Mouse (Mus musculus) liver, postnatal 0 days (tissue): ENCODE results near the gene Zfp64.
A peak's percentile ranks its signal among the peaks of the same experiment; 100 is the strongest.

ENCODE experiments used
- CTCF ChIP-seq: sonication (generic); IDR thresholded peaks from 2 replicates; pipeline ENCODE4 v1.5.1; 2016; ENCODE audit warnings: antibody characterized with exemption, low read depth
- EP300 ChIP-seq: IDR thresholded peaks from 2 replicates; pipeline ENCODE4 v1.6.1; 2016; ENCODE audit warnings: antibody characterized with exemption, low read depth, mild to moderate bottlenecking

GRCm38 (mm10) chr2:168992642-168993420 is 37.4 kb upstream of the Zfp64 start:
- TF ChIP-seq CTCF (peak; percentile 45), EP300 (no peak)
